Mouse (Mus musculus) stomach, postnatal 0 days (tissue): ENCODE measurements around the gene Tbc1d4. TPM values are rescaled to one million over a fixed set of nuclear protein-coding genes. Genes with fewer than 3 reads are reported as not detected.
A peak's percentile ranks its signal among the peaks of the same experiment; 100 is the strongest.

Source experiments
- ATAC-seq: fragments of 200-750 bp; cut with Nextera tagmentation; 2 replicates; pipeline ENCODE4 v1.8.0; 2017; ENCODE audit not compliant: low FRiP score, low TSS enrichment
- DNase-seq: peaks from one replicate; pipeline ENCODE4 v3.0.0-alpha.2; 2016; ENCODE audit warnings: low spot score
- H3K27ac ChIP-seq: fragments of 300-500 bp; sonication (generic); replicated peaks from 2 replicates; pipeline ENCODE4 v1.5.1; 2014; ENCODE audit warnings: mild to moderate bottlenecking, control low read depth
- H3K27me3 ChIP-seq: fragments of 300-500 bp; sonication (generic); 2 replicates; pipeline ENCODE4 v1.6.1; 2014; ENCODE audit warnings: low read length; ENCODE audit not compliant: control insufficient read depth, insufficient read depth
- H3K36me3 ChIP-seq: fragments of 300-500 bp; sonication (generic); 2 replicates; pipeline ENCODE4 v1.6.1; 2014; ENCODE audit warnings: low read length, mixed read lengths; ENCODE audit not compliant: control insufficient read depth, insufficient read depth
- H3K4me1 ChIP-seq: fragments of 300-500 bp; sonication (generic); replicated peaks from 2 replicates; pipeline ENCODE4 v1.6.1; 2014; ENCODE audit warnings: antibody characterized with exemption; ENCODE audit not compliant: control insufficient read depth, insufficient read depth
- H3K4me2 ChIP-seq: fragments of 300-500 bp; sonication (generic); replicated peaks from 2 replicates; pipeline ENCODE4 v1.6.1; 2014; ENCODE audit warnings: low read depth, mild to moderate bottlenecking, control low read depth, moderate library complexity
- H3K4me3 ChIP-seq: fragments of 300-500 bp; sonication (generic); 2 replicates; pipeline ENCODE4 v1.5.1; 2014; ENCODE audit warnings: low read depth, low read length, control low read depth
- H3K9ac ChIP-seq: fragments of 300-500 bp; sonication (generic); 2 replicates; pipeline ENCODE4 v1.6.1; 2014; ENCODE audit warnings: mild to moderate bottlenecking, low read length, control low read depth, mixed read lengths
- H3K9me3 ChIP-seq: fragments of 300-500 bp; sonication (generic); 2 replicates; pipeline ENCODE4 v1.6.1; 2016; ENCODE audit warnings: low read length; ENCODE audit not compliant: control insufficient read depth
- CTCF ChIP-seq: IDR thresholded peaks from 2 replicates; pipeline ENCODE4 v1.5.1; 2016; ENCODE audit warnings: antibody characterized with exemption, low read depth, mild to moderate bottlenecking, moderate library complexity
- EP300 ChIP-seq: optimal IDR thresholded peaks from 2 replicates; pipeline ENCODE3; 2016; ENCODE audit warnings: antibody characterized with exemption
- WGBS: fragments of 180-500 bp; shearing (Covaris S2); extraction: QIAGEN DNeasy Blood & Tissue Kit; methylation state at CpG from one replicate; pipeline ENCODE4 v1.1.7; 2014; 5-methylcytosine and 5-hydroxymethylcytosine counted together
- polyA plus RNA-seq: library from polyadenylated mRNA; unstranded; fragments of >200 nt; fragmentation: Nextera tagmentation; extraction: Ambion mirVana; gene quantifications from 2 replicates; pipeline ENCODE4 v1.2.1, GENCODE M21; 2015

The Tbc1d4 gene
- polyA plus RNA-seq, 1 experiment from 2014 or later, result 3.9 TPM

DNA sequence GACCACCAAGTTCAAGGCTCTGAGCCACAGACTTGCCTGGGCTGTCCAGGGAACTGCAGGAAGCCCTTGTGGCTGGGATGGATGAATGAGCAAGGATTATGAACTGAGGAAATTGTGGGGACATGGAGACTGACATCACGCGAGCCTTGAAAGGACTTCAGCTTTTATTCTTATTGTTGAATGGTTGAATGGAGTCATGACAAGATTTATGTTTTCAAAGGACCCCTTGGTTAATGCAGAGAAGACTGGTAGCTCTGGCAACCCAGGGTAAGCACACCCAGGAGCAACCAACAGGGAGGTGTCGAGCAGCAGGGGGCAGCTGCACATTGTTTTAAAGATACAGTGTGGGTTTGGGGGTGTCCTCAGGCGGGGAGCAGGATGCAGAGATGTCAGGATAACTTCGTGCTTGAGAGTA lies 94.4 kb downstream of the Tbc1d4 start:
- no peaks in the 10 kb centered on the region for H3K9me3 ChIP-seq
- no peaks in the 10 kb centered on the region for H3K4me1 ChIP-seq
- no peak overlapping the region for H3K9ac ChIP-seq
- TF ChIP-seq EP300 (no peak), CTCF (no peak)
- DNase-seq (no peak), ATAC-seq (no peak)
- no peaks in the 10 kb centered on the region for H3K36me3 ChIP-seq
- H3K27me3 ChIP-seq, result no peaks in the 10 kb centered on the region
- no peak overlapping the region for H3K4me2 ChIP-seq
- no peak overlapping the region for H3K4me3 ChIP-seq
- H3K27ac ChIP-seq, result no peak overlapping the region
- WGBS, result 64% methylated on average over 5 of the region's 5 CpGs

DNA sequence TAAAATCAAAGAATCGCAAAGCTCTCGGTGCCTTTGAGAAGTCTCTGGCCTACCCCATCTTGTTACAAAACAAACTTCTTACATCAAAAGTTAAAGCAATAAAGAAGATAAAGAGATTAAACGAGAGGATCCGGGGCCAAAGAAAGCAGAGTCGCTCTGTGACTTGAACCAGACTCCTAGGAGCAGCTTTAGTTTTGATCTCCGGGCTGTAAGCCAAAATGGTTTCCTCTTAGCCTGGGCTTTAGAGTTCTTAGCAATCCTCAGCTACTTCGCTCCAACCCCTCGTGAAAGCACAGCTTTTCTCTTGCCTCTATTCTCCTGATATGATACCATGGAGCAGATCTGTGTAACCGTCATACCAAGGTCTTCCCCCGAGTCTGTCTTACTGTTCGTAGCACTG lies 95.8 kb downstream of the Tbc1d4 start:
- H3K27me3 ChIP-seq, result no peaks in the 10 kb centered on the region
- DNase-seq (no peak), ATAC-seq (no peak)
- WGBS, result 56% methylated on average over 11 of the region's 11 CpGs
- H3K27ac ChIP-seq, result no peak overlapping the region
- H3K4me3 ChIP-seq, result no peak overlapping the region
- no peak overlapping the region for H3K9ac ChIP-seq
- TF ChIP-seq EP300, result no peak
- no peak for TF ChIP-seq CTCF
- no peaks in the 10 kb centered on the region for H3K9me3 ChIP-seq
- H3K4me1 ChIP-seq, result no peaks in the 10 kb centered on the region
- no peak overlapping the region for H3K4me2 ChIP-seq
- H3K36me3 ChIP-seq, result no peaks in the 10 kb centered on the region

DNA sequence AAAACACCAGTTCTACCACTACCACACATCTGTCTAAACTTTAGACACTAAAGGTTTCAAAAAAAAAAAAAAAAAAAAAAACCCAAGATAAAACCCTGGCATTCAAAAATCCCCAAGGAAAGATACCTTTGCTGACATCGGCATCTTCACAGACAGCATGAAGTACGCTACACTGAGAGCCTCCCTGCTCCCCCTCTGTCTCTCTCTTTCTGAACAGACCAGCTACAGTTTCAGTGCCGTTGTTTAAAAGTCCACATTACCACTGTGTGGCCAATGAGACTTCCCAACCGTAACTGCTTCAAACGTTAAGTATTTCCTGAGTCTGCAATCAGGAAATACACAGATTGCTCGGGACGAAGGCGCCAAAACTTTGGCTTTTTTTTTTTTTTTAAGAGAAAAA lies 97.6 kb downstream of the Tbc1d4 start:
- Histone ChIP-seq H3K4me1 (no peaks in the 10 kb centered on the region), H3K9me3 (no peaks in the 10 kb centered on the region), H3K4me2 (no peak overlapping the region), H3K4me3 (no peak overlapping the region), H3K36me3 (no peaks in the 10 kb centered on the region), H3K9ac (no peak overlapping the region), H3K27me3 (no peaks in the 10 kb centered on the region), H3K27ac (no peak overlapping the region)
- ATAC-seq, result no peak
- TF ChIP-seq EP300, result no peak
- no peak for TF ChIP-seq CTCF
- no peak for DNase-seq
- WGBS, result 70% methylated on average over 8 of the region's 8 CpGs

DNA sequence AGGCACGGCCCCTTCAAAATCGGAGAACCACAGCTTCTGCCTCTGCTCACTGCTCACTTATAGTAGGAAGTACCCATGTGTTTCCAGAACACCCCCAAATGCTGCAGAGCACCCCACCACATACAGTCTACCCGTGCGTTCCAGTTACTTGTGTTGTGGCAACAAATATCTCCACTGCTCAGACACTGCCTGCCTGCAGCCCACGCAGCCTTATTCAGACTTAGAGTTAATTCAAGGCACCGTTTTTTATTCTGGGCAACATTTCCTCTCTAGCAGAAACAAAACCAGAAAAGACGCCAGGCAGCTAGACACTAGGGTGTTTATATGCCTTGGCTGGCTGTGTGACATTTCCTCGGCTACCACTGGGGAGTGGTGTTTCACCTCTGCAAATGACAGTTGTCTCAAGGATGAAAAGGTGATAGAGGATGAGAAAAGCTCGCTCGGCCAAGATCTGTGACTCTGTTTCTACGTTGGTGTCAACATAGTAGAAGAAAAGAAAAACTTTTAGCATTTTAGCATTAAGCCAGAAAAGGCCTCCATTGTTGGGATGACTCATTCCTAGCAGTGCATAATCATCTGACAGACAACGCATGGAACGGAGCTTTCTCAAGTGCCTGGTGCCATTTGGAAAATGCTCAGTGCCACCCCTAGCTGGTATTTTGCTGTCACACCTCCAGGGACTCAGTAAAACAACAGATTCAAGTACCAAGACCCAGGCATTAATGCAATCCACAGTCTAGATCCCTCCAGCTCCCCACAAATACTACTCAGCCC lies 98.3 kb downstream of the Tbc1d4 start:
- WGBS, result 53% methylated on average over 13 of the region's 13 CpGs
- DNase-seq, result no peak
- H3K27me3 ChIP-seq, result no peaks in the 10 kb centered on the region
- TF ChIP-seq EP300 (no peak), CTCF (peak; percentile 41)
- H3K27ac ChIP-seq, result no peak overlapping the region
- H3K9me3 ChIP-seq, result no peaks in the 10 kb centered on the region
- H3K4me3 ChIP-seq, result no peak overlapping the region
- no peaks in the 10 kb centered on the region for H3K4me1 ChIP-seq
- H3K4me2 ChIP-seq, result no peak overlapping the region
- no peak overlapping the region for H3K9ac ChIP-seq
- no peaks in the 10 kb centered on the region for H3K36me3 ChIP-seq
- ATAC-seq, result no peak

DNA sequence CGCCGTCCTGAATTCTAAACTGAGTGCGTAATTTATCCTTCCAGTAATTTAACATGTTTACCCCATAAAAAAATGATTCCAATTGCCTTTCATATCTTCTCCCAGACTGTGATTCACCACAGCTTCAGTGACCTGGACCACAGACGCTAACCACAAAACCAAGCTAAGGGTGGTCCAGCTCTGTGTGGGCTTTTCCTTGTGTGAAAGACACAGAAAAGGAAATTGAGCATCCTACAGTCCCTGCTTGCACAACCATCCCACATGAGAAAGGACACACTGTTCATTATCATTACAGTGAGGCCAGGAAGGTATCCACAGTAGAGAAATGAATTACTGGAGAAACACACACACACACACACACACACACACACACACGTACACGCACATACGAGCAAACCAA lies 99.2 kb downstream of the Tbc1d4 start:
- WGBS, result 63% methylated on average over 7 of the region's 7 CpGs
- no peaks in the 10 kb centered on the region for H3K4me1 ChIP-seq
- H3K9me3 ChIP-seq, result no peaks in the 10 kb centered on the region
- H3K4me3 ChIP-seq, result no peak overlapping the region
- H3K27ac ChIP-seq, result 0 out of 2 replicates have a peak overlapping the region, but pooled peaks have one; percentile 24
- TF ChIP-seq CTCF (no peak), EP300 (no peak)
- no peaks in the 10 kb centered on the region for H3K36me3 ChIP-seq
- no peak for ATAC-seq
- DNase-seq, result no peak
- no peak overlapping the region for H3K4me2 ChIP-seq
- no peaks in the 10 kb centered on the region for H3K27me3 ChIP-seq
- no peak overlapping the region for H3K9ac ChIP-seq

DNA sequence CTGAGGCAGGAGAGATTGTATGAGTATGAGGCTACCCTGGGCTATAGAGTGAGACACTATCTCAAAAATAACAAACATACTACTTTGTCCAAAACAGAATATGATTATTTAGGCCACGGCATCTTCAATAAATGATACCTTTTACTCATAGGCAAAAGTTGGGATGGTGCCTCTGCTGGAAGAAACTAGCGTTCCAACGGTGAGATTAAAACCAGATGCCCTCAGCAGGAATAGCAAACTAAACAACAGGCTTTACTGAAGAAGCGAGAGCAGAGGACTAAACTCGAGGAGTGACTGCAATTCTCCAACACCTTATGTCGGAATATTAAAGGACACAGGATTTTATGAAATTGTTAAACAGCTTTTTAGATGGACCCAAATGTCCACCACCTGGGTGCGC lies 101.0 kb downstream of the Tbc1d4 start:
- no peaks in the 10 kb centered on the region for H3K27me3 ChIP-seq
- H3K4me1 ChIP-seq, result no peaks in the 10 kb centered on the region
- no peak overlapping the region for H3K4me3 ChIP-seq
- no peak overlapping the region for H3K4me2 ChIP-seq
- no peak overlapping the region for H3K9ac ChIP-seq
- DNase-seq, result no peak
- no peak for ATAC-seq
- H3K9me3 ChIP-seq, result no peaks in the 10 kb centered on the region
- whole genome bisulfite sequencing, result 68% methylated on average over 7 of the region's 7 CpGs
- TF ChIP-seq CTCF (no peak; the same call in 1 of the 2 replicates), EP300 (no peak)
- no peaks in the 10 kb centered on the region for H3K36me3 ChIP-seq
- H3K27ac ChIP-seq, result no peak overlapping the region
